Mouse (Mus musculus) ES-E14 (cell line): ENCODE measurements at regions not wholly inside any gene's neighbourhood (a gene's known extent, or its start where the extent isn't known, plus 50 kb on each side); places are given as distances from the start of the nearest gene placed in this dataset.
A peak's percentile ranks its signal among the peaks of the same experiment; 100 is the strongest.

ENCODE experiments used
- DNase-seq: peaks from one replicate; pipeline ENCODE4 v3.0.0-alpha.2; 2013; ENCODE audit warnings: low read depth, low spot score
- H3K27ac ChIP-seq: 2 replicates; pipeline ENCODE4 v1.5.1; 2012; ENCODE audit warnings: low read depth, mild to moderate bottlenecking, low read length, moderate library complexity, mixed read lengths; ENCODE audit not compliant: poor library complexity, insufficient read depth, severe bottlenecking
- H3K36me3 ChIP-seq: 2 replicates; pipeline ENCODE4 v1.6.1; 2012; ENCODE audit warnings: mild to moderate bottlenecking, low read length, moderate library complexity, mixed read lengths; ENCODE audit not compliant: control insufficient read depth, poor library complexity, insufficient read depth, severe bottlenecking
- H3K4me1 ChIP-seq, 2 experiments: fragments of 150-350 bp in 1 of 2; sonication (generic) in 1 of 2; 2 replicates each; pipeline ENCODE4 v1.6.1; 2012; ENCODE audit warnings: low read length in 2 of 2, mild to moderate bottlenecking in 1 of 2, mixed read lengths in 1 of 2; ENCODE audit not compliant: control insufficient read depth in 2 of 2, insufficient read depth in 2 of 2, poor library complexity in 1 of 2
- H3K4me3 ChIP-seq, 2 experiments: fragments of 150-350 bp in 1 of 2; sonication (generic) in 1 of 2; 2 replicates each; pipeline ENCODE4 v1.5.1; 2012; ENCODE audit warnings: low read length in 2 of 2, low read depth in 1 of 2, mild to moderate bottlenecking in 1 of 2, mixed read lengths in 1 of 2; ENCODE audit not compliant: insufficient read depth in 1 of 2, poor library complexity in 1 of 2, severe bottlenecking in 1 of 2
- H3K9ac ChIP-seq: 2 replicates; pipeline ENCODE4 v1.6.1; 2012; ENCODE audit warnings: low read depth, mild to moderate bottlenecking, low read length, mixed read lengths; ENCODE audit not compliant: poor library complexity, insufficient read depth, severe bottlenecking
- H3K9me3 ChIP-seq: fragments of 150-350 bp; sonication (generic); 2 replicates; pipeline ENCODE4 v1.6.1; 2012; ENCODE audit warnings: low read depth, mild to moderate bottlenecking, low read length; ENCODE audit not compliant: control insufficient read depth, insufficient read depth
- CHD2 ChIP-seq: IDR thresholded peaks from 2 replicates; pipeline ENCODE4 v1.6.1; 2014; ENCODE audit warnings: mild to moderate bottlenecking, low read depth, low read length, inconsistent platforms
- HCFC1 ChIP-seq: IDR thresholded peaks from 2 replicates; pipeline ENCODE4 v1.6.1; 2012; ENCODE audit warnings: low read length, inconsistent platforms, borderline replicate concordance; ENCODE audit not compliant: insufficient read depth
- MAFK ChIP-seq: IDR thresholded peaks from 2 replicates; pipeline ENCODE4 v1.6.1; 2014; ENCODE audit warnings: mild to moderate bottlenecking, low read depth, low read length, inconsistent platforms; ENCODE audit not compliant: insufficient read depth
- ZC3H11A ChIP-seq: IDR thresholded peaks from 2 replicates; pipeline ENCODE4 v1.6.1; 2012; ENCODE audit warnings: low read depth, mild to moderate bottlenecking, inconsistent platforms, low read length, borderline replicate concordance
- ZNF384 ChIP-seq: IDR thresholded peaks from 2 replicates; pipeline ENCODE4 v1.6.1; 2012; ENCODE audit warnings: low read depth, low read length, inconsistent platforms
- in situ Hi-C, 2 experiments: fragments of 600-800 bp; cut with MboI; formaldehyde crosslinking; loops; one replicate each; pipeline ENCODE4 v1.15.1; 2025; ENCODE audit warnings: low sequenced_read_pairs in 2 of 2, inconsistent platforms in 1 of 2; ENCODE audit not compliant: unreplicated experiment in 2 of 2

GRCm38 (mm10) chr6:53211420-53211819 is 75.7 kb upstream of the Creb5 start:
- H3K36me3 ChIP-seq, result no peaks in the 10 kb centered on the region
- no peak overlapping the region for H3K9ac ChIP-seq
- no peaks in the 10 kb centered on the region; a peak in 1 of 4 replicates for H3K4me1 ChIP-seq
- H3K9me3 ChIP-seq, result no peaks in the 10 kb centered on the region
- in situ Hi-C loops, result no loop called here
- H3K27ac ChIP-seq, result no peak overlapping the region
- H3K4me3 ChIP-seq, result no peak overlapping the region
- no peak for DNase-seq
- TF ChIP-seq MAFK (no peak), HCFC1 (no peak), ZNF384 (no peak), CHD2 (no peak), ZC3H11A (no peak)

GRCm38 (mm10) chr6:53209398-53209797 is 77.7 kb upstream of the Creb5 start:
- TF ChIP-seq HCFC1 (no peak), ZNF384 (no peak), CHD2 (no peak), MAFK (no peak), ZC3H11A (no peak)

GRCm38 (mm10) chr6:53208474-53208873 is 78.6 kb upstream of the Creb5 start:
- no peaks in the 10 kb centered on the region; a peak in 1 of 4 replicates for H3K4me1 ChIP-seq
- in situ Hi-C loops, result no loop called here
- H3K9ac ChIP-seq, result no peak overlapping the region
- H3K36me3 ChIP-seq, result no peaks in the 10 kb centered on the region
- TF ChIP-seq ZNF384 (peak; percentile 60; the same call in 1 of the 2 replicates), CHD2 (no peak)
- peaks cover 2% of the 10 kb centered on the region; the same call in 1 of the 2 replicates for H3K9me3 ChIP-seq
- no peak for DNase-seq
- H3K27ac ChIP-seq, result no peak overlapping the region
- no peak overlapping the region for H3K4me3 ChIP-seq

More at GRCm38 (mm10) chr6:53209398-53209797, 77.7 kb upstream of the Creb5 start:
- Histone ChIP-seq H3K9ac (no peak overlapping the region), H3K4me3 (no peak overlapping the region), H3K4me1 (no peaks in the 10 kb centered on the region; a peak in 1 of 4 replicates), H3K27ac (no peak overlapping the region), H3K36me3 (no peaks in the 10 kb centered on the region), H3K9me3 (peaks cover 2% of the 10 kb centered on the region; the same call in 1 of the 2 replicates)
- DNase-seq, result no peak
- in situ Hi-C loops, result no loop called here

GRCm38 (mm10) chr6:53207781-53208180 is 79.3 kb upstream of the Creb5 start:
- no peak overlapping the region for H3K27ac ChIP-seq
- TF ChIP-seq CHD2 (no peak), HCFC1 (no peak), MAFK (no peak), ZNF384 (no peak), ZC3H11A (no peak)
- in situ Hi-C loops, result no loop called here
- no peaks in the 10 kb centered on the region; a peak in 1 of 4 replicates for H3K4me1 ChIP-seq
- H3K4me3 ChIP-seq, result no peak overlapping the region
- no peaks in the 10 kb centered on the region for H3K36me3 ChIP-seq
- peaks cover 2% of the 10 kb centered on the region; the same call in 1 of the 2 replicates for H3K9me3 ChIP-seq
- H3K9ac ChIP-seq, result no peak overlapping the region
- no peak for DNase-seq

- Histone ChIP-seq H3K4me3 (no peak overlapping the region), H3K9ac (no peak overlapping the region), H3K4me1 (no peaks in the 10 kb centered on the region; a peak in 1 of 4 replicates), H3K9me3 (peaks cover 2% of the 10 kb centered on the region; the same call in 1 of the 2 replicates), H3K27ac (no peak overlapping the region), H3K36me3 (no peaks in the 10 kb centered on the region)
- TF ChIP-seq CHD2, result no peak
- TF ChIP-seq HCFC1, result no peak
- no peak for TF ChIP-seq ZNF384
- TF ChIP-seq ZC3H11A, result no peak
- TF ChIP-seq MAFK, result no peak
- no peak for DNase-seq
- in situ Hi-C loops, result no loop called here
These were observed 79.7 kb upstream of the Creb5 start for GRCm38 (mm10) chr6:53207361-53207760.
